Mouse (Mus musculus) liver, adult 2 months (tissue): ENCODE results near the gene Rdx.

Experiments
- CTCF ChIP-seq: fragments of 200-500 bp; IDR thresholded peaks from 2 replicates; pipeline ENCODE4 v1.5.1; 2011; ENCODE audit warnings: low read depth, low read length, control low read depth
- POLR2A ChIP-seq: fragments of 200-500 bp; IDR thresholded peaks from 2 replicates; pipeline ENCODE4 v1.6.1; 2011; ENCODE audit warnings: low read length, control low read depth; ENCODE audit not compliant: insufficient read depth; ENCODE audit errors: extremely low read depth

DNA sequence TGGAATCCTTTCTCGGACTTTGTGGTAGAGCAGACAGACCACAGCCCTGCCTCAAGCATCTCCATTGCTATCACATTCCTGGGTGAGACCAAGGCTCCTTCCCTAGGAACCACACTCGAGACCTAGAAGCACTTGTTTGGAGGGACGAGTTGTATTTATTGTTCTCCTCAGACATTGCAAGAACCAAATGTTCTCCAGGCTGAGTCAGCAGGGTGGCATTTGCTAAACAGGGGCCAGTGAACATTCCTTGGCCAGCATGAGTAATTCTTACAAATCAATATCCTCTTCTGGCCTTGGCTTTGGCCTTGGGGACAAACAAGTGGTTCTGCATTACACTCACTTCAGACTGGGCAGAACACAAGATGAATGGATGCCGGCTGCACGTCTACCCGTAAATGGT, 58.5 kb downstream of the Rdx start:
- TF ChIP-seq POLR2A: no peak
- no peak for TF ChIP-seq CTCF
